Mouse (Mus musculus): ENCODE measurements around the gene Ano10. TPM values are rescaled to one million over a fixed set of nuclear protein-coding genes. Genes with fewer than 3 reads are reported as not detected.
"Not testable (repeated sequence)": the region's sequence is repeated elsewhere in the genome, so short reads cannot be mapped to it uniquely, and the experiment has no call there.

Gene Ano10
- total RNA-seq, 2 experiments from 2014 or later: 13.3 to 18.9 TPM

DNA sequence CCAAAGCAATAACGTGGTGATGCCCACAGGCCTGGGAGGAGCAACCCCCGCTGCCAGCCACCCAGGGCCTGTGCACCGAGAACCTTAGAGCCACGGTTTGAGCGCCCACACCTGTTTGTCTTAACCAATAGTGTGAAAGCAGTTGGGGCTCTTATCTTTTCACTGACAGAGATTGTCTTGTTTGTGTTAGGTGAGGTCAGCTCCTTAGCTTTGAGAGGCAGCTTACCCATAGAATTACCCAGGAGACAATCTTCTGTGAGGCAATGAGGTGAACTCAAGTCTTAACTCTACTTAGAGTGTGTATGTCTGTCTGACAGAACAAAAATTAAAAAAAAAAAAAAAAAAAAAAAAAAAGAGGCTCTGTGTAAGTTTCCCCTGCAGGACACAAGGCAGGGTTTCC lies 126.5 kb downstream of the Ano10 start:
- not testable (repeated sequence) for ATAC-seq (replicated peaks; ENCODE audit: poor library complexity)

DNA sequence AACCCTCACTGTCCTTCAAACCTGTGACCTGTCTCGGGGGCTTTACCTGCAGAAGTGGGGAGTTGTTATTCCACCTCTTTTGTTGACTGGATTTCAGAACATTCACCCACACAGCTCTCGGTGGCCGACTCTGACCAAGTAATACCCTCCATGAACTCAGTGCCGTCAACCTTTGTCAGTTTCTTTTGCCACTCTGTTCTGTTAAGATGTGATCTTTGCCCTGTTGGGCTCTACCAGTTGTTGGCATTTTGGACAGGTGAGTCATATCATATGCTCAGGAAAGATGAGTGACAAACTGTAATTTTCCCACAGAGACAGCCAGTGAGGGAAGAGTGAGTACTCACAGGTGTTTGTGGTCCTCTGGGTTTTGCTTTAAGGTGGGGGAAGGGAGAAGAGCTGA lies 129.7 kb downstream of the Ano10 start:
- no peak for ATAC-seq (replicated peaks; ENCODE audit: poor library complexity)

DNA sequence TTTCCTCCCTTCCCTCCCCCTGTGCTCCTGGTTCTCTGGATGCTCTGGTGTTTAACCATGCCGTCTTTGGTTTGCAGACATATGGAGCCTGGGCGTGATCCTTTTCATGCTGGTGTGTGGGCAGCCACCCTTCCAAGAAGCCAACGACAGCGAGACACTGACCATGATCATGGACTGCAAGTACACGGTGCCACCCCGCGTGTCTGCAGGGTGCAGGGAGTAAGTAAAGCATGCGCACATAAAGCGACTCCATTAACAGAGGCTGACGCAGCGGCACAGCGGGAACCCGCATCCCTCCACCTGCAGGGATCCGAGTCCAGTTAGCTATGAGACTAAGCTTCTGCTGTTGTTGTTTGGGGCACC lies 137.2 kb downstream of the Ano10 start:
- no peak for ATAC-seq (replicated peaks; ENCODE audit: poor library complexity)

DNA sequence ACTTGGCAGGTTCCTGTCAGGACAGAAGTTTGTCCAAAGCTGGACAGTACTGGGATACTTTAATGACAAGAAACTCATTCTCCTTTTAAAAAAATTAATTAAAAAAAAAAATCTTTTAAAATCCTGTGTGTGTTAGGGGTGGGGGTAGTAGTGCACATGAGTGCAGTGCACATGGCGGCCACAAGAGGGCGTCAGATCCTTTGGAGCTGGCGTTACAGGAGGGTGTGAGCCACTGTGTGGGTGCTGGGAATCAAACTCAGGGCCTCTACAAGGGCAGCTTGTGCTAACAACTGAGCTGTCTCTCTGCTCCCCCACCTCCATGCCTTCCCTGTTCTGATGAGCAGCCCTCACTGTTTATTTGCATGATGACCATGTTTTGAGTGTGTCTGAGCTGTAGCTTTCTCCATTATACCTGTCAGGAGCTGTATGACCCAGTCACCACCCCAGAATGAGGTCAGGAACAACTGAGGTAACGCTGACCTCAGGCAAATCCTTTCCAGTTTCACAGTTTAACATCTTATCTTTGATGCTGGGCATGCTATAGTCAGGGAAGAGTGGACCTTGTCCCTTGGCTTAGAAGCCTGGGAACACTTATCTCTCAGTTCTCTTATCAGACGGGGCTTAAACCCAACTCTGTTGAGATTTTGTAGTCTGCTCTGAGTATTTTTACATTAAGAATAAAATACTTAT lies 137.7 kb downstream of the Ano10 start:
- ATAC-seq (replicated peaks; ENCODE audit: poor library complexity): no peak

DNA sequence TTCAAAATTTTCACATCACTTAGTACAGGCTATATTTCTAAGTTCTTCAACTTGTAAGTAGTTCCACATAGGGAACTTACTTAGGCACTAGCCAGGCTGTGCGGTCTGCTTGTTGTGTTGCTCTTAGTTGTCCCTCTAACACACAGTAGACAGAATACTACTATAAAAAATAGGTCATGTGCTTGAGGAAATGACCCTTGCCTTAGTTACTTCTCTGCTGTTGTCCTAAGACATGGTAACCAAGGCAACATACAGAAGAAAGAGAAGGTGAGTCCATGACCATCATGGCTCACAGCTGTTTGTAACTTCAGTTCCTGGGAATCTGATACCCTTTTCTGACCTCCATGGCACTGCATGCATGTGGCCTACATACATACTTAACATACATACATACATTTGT lies 139.0 kb downstream of the Ano10 start:
- no peak for ATAC-seq (replicated peaks; ENCODE audit: poor library complexity)

DNA sequence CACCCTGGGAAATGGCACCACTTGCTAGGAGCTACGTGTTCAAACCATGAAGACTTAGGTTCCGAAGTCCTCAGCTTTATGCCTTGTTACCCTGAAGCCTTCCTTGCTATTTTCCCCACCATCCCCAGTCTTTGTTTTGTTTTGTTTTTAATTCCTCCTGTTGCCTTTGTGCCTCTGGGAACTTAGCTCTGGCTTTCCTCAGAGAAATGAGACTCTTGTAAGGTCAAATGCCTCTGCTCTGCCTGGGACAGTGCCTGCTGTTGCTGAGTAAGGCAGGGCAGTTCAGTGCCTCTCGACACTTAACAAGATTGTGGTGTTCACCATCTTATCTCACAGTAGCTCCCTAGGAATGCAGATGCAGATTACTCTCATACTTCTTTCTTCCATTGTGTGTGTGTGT lies 140.8 kb downstream of the Ano10 start:
- ATAC-seq (replicated peaks; ENCODE audit: poor library complexity): no peak

DNA sequence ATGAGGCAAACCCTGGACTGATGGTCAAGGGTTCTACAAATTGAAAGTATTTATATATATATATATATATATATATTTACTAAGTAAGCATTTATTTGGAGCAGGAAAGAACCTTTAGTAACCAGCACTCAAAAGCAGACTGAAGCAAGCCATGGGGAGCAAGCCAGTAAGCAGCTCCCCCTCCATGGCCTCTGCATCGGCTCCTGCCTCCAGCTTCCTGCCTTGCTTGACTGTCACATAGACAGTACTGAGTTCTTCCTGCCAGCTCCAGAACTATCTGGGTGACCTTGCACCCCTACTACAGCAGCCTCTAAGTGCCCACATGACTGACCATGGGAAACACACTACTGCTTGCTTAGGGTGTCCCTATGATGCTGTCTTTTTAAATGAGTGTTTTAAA lies 141.7 kb downstream of the Ano10 start:
- ATAC-seq (replicated peaks; ENCODE audit: poor library complexity): no peak

DNA sequence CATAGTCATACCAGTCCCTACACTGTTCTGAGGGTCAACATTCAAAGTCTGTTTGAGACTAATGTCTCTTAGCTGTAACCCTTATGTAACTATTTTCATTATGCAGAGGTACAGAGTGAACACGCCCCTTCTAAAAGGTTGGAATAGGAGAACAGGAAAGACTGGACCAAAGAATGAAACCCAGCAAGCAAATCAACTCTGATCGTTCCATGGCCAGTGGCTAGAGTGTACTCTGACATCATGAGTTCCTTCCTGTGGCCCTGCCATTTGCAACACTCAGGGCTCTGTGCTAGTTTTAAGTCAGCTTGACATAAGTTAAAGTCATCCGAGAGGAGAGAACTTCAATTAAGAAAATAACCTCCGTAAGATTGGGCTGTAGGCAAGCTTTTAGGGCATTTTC lies 142.2 kb downstream of the Ano10 start:
- no peak for ATAC-seq (replicated peaks; ENCODE audit: poor library complexity)

DNA sequence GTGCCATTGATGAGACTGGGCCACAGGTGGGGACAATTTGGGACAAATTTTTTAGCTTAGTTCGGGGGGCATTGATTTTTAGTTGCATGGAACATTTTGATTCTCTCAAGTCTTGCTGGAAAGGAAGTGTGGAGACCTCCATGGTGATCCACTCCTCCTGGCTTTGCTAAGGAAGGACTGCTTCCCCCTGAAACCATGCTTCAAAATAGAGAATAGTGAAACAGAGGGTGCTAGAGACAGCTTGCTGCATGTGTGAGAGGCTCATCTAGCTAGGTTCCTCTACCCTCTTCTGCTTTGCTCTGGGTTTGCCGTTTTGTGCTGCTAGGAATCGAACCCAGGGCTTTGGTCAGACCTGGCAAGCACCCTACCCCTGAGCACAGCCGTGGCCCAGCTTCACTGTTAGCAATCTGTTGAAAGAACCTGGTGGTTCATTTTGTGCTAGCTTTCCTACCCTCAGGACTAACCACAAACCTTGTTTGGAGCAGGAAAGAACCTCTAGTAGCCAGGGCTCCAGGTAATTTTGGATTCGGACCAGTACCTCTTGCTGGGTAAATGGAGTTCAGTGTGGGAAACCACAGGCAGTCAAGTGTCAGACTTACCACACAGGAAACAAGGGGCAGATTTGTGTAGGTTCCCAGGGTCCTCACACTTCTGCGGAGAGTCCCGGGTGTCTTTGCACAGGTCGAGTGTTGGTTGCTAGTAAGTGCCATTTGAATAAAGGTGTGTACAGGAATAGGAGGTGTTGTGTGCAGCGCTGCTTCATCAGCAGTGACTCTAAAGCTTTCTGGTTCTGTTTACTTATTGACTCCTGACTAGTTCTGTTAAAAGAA lies 144.0 kb downstream of the Ano10 start:
- 0 out of 2 replicates have a peak, but pooled peaks have one; percentile 11 for ATAC-seq (replicated peaks; ENCODE audit: poor library complexity)

DNA sequence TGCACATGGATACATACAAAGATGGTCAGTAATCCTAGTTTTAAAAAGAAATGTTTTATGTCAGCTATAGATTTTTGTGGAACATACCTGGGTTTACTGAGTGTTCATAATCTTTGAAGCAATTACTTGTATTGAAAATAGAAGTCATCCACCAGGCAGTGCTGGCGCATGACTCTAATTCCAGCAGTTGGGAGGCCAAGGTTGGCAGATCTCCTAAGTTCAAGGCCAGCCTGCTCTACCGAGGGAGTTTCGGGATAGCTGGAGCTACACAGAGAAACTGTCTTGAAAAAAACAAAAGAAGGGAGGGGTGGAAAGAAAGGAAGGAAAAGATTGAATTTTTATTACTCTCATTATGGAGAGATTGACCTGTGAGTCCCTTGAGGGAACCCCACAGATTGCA lies 145.9 kb downstream of the Ano10 start:
- no peak for ATAC-seq (replicated peaks; ENCODE audit: poor library complexity)

DNA sequence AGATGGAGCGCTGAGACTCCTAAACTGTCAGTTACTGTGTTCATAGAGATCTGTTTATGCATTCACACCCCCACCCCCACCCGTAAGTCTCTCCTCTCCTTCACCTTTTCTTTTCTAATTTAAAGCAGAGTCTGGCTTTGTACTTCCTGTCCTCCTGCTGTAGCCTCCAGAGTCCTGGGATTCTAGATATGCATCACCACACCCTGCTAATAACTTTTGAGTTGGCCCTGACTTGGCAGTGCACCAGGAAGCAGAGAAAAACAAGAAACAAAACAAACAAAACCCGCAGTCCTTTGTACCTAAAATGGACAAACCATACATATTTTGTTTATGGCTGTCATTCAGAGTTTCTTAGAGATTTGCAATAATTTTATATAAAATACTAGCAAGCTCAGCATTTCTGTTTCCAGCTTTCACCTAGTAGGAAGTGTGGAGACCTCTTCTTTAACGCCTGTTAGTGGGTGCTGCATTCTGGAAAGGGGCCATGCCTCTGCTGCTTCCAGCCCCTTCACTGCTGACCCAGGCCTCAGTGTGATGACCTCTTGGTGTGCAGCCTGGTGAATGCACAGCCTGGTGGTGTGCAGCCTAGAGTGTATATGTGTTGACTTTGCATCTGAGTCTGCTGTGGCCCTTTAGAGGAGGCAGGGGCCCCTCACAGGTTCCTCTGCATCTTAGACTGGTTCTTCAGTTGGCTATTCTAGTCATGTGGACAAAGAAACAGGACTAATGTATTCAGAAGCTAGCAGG lies 147.9 kb downstream of the Ano10 start:
- no peak for ATAC-seq (replicated peaks; ENCODE audit: poor library complexity)

DNA sequence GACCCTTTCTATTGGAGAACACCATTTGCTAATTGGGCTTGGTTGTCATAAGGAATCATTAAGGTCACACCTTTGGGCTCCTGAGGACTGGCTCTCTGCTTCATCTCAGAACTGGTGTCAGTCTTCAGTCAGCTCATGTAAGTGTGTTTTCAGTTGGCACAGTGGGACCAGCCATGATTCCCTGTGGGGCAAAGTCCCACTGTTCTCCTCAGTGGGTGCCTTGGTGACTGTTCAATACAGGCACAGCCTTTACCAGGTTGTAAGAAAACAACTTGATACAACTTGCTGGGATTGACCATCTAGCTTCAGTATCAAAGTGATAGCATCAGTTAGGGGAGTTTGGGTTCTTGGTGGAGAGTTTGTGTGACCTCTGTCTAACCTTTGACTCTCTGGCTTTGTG lies 148.5 kb downstream of the Ano10 start:
- no peak for ATAC-seq (replicated peaks; ENCODE audit: poor library complexity)

DNA sequence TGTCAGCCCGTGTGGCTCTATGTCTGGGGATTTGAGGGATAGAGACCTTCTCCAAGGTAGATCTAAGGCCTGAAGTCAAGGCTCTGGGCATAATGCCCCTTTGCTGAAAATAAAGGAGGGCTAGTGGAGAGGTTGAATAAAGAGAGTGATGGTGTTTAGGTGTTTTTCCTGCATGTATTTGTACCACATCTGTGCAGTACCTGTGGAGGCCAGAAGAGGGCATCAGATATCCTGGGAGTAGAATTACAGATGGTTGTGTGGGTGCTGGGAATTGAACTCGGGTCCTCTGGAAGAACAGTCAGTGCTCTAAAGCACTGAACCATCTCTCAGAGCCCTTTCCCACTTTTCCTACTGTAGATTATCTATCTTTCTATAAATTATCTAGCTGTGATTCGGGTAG lies 149.4 kb downstream of the Ano10 start:
- ATAC-seq (replicated peaks; ENCODE audit: poor library complexity): no peak

DNA sequence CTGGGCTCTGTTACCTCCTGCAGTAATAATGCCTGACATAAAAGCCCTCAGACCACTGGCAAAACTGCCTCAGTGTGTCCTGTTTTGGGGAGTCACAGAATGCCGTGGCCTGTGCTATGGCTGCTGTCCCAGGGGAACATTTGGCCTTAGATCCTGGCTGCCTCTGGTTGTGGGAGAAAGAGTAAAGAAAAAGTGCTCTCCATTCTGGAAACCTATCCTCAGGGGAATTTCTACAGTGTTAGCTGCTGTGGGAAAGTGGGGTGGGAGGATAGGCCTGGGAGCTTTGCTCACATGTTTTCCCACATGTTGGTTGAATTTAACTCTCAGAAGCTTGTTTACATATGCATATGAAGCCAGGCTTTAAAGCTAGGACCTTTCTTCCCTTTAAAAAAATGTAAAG lies 151.0 kb downstream of the Ano10 start:
- no peak for ATAC-seq (replicated peaks; ENCODE audit: poor library complexity)

DNA sequence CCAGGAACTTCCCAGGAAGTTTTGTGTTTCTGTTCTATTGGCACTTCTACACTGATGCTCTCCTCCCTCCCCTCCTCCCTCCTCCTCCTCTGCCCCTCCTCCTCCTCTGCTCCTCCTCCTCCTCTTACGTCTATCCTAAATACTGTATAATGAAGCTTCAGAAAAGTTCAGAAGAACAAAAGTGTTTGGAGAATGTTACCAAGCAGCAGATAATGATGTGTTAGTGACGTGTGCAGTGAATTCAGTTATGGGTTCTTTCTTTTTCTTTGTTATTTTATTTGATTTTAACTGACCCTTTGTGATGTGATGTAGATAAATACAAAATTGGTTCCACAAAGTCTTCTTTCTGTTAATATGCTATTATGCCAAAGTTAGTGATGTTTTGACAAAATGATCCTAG lies 155.0 kb downstream of the Ano10 start:
- no peak for ATAC-seq (replicated peaks; ENCODE audit: poor library complexity)

DNA sequence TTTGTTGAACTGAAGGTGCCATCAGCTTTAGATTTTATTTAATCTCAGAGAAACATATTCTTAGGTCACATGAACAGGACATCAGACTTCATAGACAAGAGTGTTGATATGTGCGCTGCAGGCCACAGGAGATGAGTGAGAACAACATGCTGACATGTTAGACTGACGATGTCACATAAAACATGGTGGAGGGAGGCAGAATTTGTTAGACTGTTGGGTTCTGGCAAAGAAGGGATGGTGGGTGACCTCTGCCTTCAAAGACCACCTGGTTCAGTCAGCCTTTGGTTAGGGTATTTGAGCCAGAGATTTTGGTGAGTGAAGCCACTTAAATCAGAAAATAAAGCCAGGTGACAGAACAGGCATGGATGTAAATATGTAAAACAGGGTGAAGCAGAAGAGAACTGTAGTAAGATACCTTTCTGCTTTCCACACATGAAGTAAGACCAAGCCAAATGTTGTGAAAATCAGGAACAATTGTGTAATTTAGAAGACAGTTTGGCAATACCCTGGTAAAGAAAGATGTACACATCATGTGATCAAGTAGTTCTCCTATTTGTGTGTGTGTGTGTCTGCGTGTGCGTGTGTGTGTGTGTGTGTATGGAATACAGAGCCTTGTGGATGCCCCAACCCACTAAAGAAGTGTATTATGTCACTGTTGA lies 155.7 kb downstream of the Ano10 start:
- ATAC-seq (replicated peaks; ENCODE audit: poor library complexity): peak; percentile 88

DNA sequence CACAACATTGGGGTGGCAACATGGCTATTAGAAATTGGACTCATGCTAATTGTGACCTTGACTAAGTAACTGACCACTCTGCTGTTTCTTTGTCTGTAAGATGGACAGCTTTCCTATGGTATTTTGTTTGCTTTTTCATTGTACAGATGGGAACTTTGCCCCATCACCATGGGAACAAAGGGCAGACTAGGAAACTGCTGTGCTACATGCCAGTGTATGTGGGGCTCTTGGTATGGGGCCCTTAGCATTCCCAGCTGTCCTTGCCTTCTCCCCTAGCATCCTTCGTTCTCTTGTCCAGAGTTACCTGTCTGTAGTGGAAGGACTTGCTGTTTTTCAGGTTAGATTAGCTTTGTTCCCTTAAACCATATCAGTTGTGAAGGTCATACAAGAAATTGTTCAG lies 156.3 kb downstream of the Ano10 start:
- ATAC-seq (replicated peaks; ENCODE audit: poor library complexity): no peak

DNA sequence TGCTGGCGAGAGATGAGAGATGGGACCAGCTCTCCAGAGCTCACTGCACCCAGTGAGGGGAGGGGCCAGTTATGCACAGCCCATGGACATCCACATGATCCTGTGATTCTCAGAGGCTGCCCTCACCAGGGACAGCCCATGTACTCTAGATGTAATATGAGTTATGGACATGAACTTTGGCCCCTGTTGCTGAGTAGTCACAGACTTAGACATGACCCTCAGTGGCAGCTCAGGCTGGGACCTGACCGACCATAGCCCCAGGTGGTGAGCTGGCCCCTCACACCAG lies 158.4 kb downstream of the Ano10 start:
- no peak for ATAC-seq (replicated peaks; ENCODE audit: poor library complexity)

DNA sequence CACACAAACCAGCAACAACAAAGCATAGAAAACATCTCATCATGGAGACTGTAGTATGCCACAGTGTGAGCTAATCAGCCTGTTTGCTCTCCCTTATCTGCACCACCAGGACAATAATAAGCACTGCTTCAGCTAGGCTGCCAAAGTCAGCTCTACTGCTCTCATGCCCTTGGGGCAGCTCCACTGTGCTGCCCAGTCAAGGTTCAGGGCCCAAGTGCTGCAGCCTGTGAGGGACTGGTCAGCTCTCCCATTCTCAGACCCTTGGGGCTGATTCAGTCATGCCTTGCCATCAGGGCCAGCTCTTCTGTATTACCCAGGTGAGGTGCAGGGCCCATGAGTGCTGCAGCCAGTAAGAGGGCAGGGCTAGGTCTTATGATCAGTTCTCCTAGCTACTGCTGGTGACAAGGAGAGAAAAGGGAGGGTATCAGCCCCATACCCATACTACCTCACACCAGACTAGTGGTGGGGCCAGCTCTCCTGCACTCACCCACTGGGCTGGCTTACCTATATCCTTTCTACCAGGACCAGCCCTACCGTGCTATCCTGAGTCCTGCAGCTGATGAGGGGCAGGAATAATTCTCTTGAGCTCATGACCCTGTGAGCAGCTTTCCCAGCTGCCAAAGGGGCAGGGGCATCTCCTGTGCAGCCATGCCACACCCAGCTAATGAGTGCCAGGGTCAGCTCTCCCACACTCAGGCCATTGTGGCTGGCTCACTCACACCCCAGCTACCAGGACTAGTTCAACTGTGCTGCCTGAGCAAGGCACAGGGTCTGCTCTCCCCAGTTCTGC lies 158.9 kb downstream of the Ano10 start:
- 0 out of 2 replicates have a peak, but pooled peaks have one; percentile 32 for ATAC-seq (replicated peaks; ENCODE audit: poor library complexity)

DNA sequence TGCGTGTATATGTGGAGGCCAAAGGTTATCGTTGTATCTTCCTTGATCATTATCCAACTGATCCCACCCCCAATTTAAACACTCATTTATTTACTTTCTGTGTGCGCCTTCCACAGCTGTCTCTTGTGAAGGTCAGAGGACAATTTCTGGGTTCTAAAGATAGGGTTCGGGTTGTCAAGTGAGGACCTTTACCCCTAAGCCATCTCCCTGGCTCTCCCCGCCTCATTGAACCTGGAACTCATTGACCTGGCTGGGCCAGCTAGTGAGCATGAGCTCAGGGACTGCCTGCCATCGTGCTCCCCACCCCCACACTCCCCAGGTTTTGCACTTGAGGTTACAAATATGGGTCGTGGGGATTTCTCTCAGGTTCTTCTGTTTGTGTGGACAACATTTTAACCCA lies 162.1 kb downstream of the Ano10 start:
- no peak for ATAC-seq (replicated peaks; ENCODE audit: poor library complexity)

DNA sequence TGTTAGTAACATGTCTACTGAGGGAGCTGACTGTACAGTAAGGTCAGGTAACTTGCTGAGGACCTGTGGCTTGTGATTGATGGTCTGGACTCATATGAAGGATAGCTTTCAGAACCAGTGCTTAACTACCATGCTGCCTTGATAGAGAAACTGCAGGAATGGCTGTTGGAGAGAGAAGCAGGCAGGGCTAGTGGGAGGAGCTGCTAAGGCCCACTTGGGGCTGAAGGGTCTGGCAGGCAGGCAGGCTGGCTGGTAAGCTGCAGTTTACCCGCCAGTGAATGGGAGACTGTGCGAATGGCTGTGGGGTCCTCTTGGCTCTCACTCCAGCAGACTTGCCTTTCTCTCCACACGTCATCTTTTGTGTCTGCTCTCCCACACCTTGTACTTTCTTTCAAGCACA lies 163.6 kb downstream of the Ano10 start:
- ATAC-seq (replicated peaks; ENCODE audit: poor library complexity): no peak
